In genomic region chr13:97926371-97926770, GRCm38 (mm10) we compare ENCODE assay signal across 20 mouse cellular contexts.
DNase-seq lines count a peak whose midpoint lies in the region; ATAC-seq and TF ChIP-seq lines count a peak whose summit lies in the region.
"Had no signal": no experiment of that assay in that cellular context is flagged by ENCODE, and none has a peak within 500 bp of the region (broad histone marks: within the 10 kb centered on the region; RNA-seq: fewer than 3 reads in every experiment).

No protein-coding gene starts in this region.

- peaks cover 5% of the 10 kb centered on the region; the same call in 1 of the 2 replicates for H3K36me3 ChIP-seq in heart, embryonic 10.5 days
- no peaks in the 10 kb centered on the region for H3K36me3 ChIP-seq in heart, adult 2 months (ENCODE audit: control insufficient read depth, insufficient read depth, low read length)
- H3K36me3 ChIP-seq in C2C12 (ENCODE audit: control insufficient read depth, insufficient read depth), result no peaks in the 10 kb centered on the region
- H3K36me3 ChIP-seq in embryonic facial prominence, embryonic 15.5 days, result no peaks in the 10 kb centered on the region
- H3K36me3 ChIP-seq: hindbrain, embryonic 15.5 days; liver, embryonic 13.5 days had no signal

- H3K27me3 ChIP-seq in heart, embryonic 10.5 days (ENCODE audit: insufficient read depth, poor library complexity, severe bottlenecking), result peaks cover 5% of the 10 kb centered on the region; the same call in 1 of the 2 replicates
- no peaks in the 10 kb centered on the region for H3K27me3 ChIP-seq in heart, adult 2 months (ENCODE audit: control insufficient read depth, insufficient read depth, low read length)
- no peaks in the 10 kb centered on the region for H3K27me3 ChIP-seq in C2C12 (ENCODE audit: control insufficient read depth, insufficient read depth, insufficient read length)
- H3K27me3 ChIP-seq in embryonic facial prominence, embryonic 15.5 days, result no peaks in the 10 kb centered on the region
- H3K27me3 ChIP-seq: forebrain, embryonic 13.5 days; hindbrain, embryonic 15.5 days; liver, embryonic 13.5 days had no signal

- no peak for TF ChIP-seq CTCF in heart, adult 2 months (IDR thresholded peaks at IDR 0.05)
- no peak for TF ChIP-seq CTCF in C2C12 (IDR thresholded peaks at IDR 0.05; ENCODE audit: control insufficient read depth, insufficient read depth, insufficient read length)
- no peak for TF ChIP-seq CTCF in left cerebral cortex, adult 2 months (IDR thresholded peaks at IDR 0.05)

- WGBS in heart, embryonic 10.5 days, result 86% methylated on average over 10 of the region's 10 CpGs
- WGBS in heart, adult 2 months, result 84% methylated on average over 10 of the region's 10 CpGs
- 81% methylated on average over 10 of the region's 10 CpGs for WGBS in embryonic facial prominence, embryonic 15.5 days

- H3K79me2 ChIP-seq in heart, adult 2 months (replicated peaks; ENCODE audit: control insufficient read depth, insufficient read depth, low read length), result no peaks in the 10 kb centered on the region
- H3K79me2 ChIP-seq in C2C12 (ENCODE audit: control insufficient read depth, insufficient read depth), result no peaks in the 10 kb centered on the region

- H3ac ChIP-seq in C2C12 (ENCODE audit: control insufficient read depth, insufficient read length, low read depth), result peak overlapping the region; percentile 12

- H3K9me3 ChIP-seq in heart, embryonic 10.5 days, result no peaks in the 10 kb centered on the region
- H3K9me3 ChIP-seq in embryonic facial prominence, embryonic 15.5 days (replicated peaks), result no peaks in the 10 kb centered on the region
- H3K9me3 ChIP-seq: forebrain, embryonic 13.5 days; hindbrain, embryonic 15.5 days; liver, embryonic 13.5 days; midbrain, embryonic 13.5 days had no signal

- no peak overlapping the region for H3K4me3 ChIP-seq in heart, embryonic 10.5 days
- H3K4me3 ChIP-seq in heart, adult 2 months, result no peak overlapping the region
- H3K4me3 ChIP-seq in C2C12 (ENCODE audit: insufficient read depth, poor library complexity, severe bottlenecking), result no peak overlapping the region
- no peak overlapping the region for H3K4me3 ChIP-seq in embryonic facial prominence, embryonic 15.5 days (replicated peaks)
- H3K4me3 ChIP-seq in left cerebral cortex, adult 2 months, result no peak overlapping the region
- H3K4me3 ChIP-seq: forebrain, embryonic 13.5 days; hindbrain, embryonic 15.5 days; liver, embryonic 13.5 days; megakaryocyte, embryonic 14.5 days; midbrain, embryonic 13.5 days had no signal

- H3K4me1 ChIP-seq in heart, embryonic 10.5 days, result no peaks in the 10 kb centered on the region
- H3K4me1 ChIP-seq in heart, adult 2 months (ENCODE audit: control insufficient read depth, insufficient read depth, low read length), result no peaks in the 10 kb centered on the region
- peaks cover 24% of the 10 kb centered on the region for H3K4me1 ChIP-seq in embryonic facial prominence, embryonic 15.5 days
- H3K4me1 ChIP-seq: liver, embryonic 13.5 days; megakaryocyte, embryonic 14.5 days had no signal

- H3K79me3 ChIP-seq in C2C12 (ENCODE audit: low read depth), result no peaks in the 10 kb centered on the region

- intact Hi-C loops in heart, adult 2 months (cut with DNase I), result no loop called here
- intact Hi-C loops in left cerebral cortex, adult 2 months (cut with DNase I), result no loop called here

- no peak overlapping the region for H3K9ac ChIP-seq in heart, adult 2 months (ENCODE audit: low read depth, low read length)
- no peak overlapping the region for H3K9ac ChIP-seq in embryonic facial prominence, embryonic 15.5 days
- H3K9ac ChIP-seq: forebrain, embryonic 13.5 days; hindbrain, embryonic 15.5 days; liver, embryonic 13.5 days; midbrain, embryonic 13.5 days had no signal

- no peak for ATAC-seq in embryonic facial prominence, embryonic 15.5 days (ENCODE audit: insufficient number of reproducible peaks, low FRiP score, low TSS enrichment, low read depth)
- ATAC-seq: forebrain, embryonic 13.5 days; intestine, embryonic 16.5 days; midbrain, embryonic 13.5 days had no signal

- no peak for TF ChIP-seq EP300 in heart, adult 2 months (IDR thresholded peaks at IDR 0.05; ENCODE audit: insufficient read depth, low read depth, low read length)

- TF ChIP-seq POLR2A in heart, adult 2 months (IDR thresholded peaks at IDR 0.05; ENCODE audit: insufficient read depth, low read depth, low read length), result no peak

- H3K27ac ChIP-seq in heart, embryonic 10.5 days, result 0 out of 2 replicates have a peak overlapping the region, but pooled peaks have one; percentile 36
- no peak overlapping the region for H3K27ac ChIP-seq in heart, adult 2 months
- 0 out of 2 replicates have a peak overlapping the region, but pooled peaks have one; percentile 17 for H3K27ac ChIP-seq in embryonic facial prominence, embryonic 15.5 days (replicated peaks)
- no peak overlapping the region for H3K27ac ChIP-seq in left cerebral cortex, adult 2 months
- H3K27ac ChIP-seq: forebrain, embryonic 13.5 days; hindbrain, embryonic 15.5 days; liver, embryonic 13.5 days; midbrain, embryonic 13.5 days had no signal

- no peak overlapping the region for H3K4me2 ChIP-seq in embryonic facial prominence, embryonic 15.5 days (replicated peaks)
- H3K4me2 ChIP-seq: forebrain, embryonic 13.5 days; hindbrain, embryonic 15.5 days; liver, embryonic 13.5 days; midbrain, embryonic 13.5 days had no signal

- DNase-seq in heart, embryonic 10.5 days (ENCODE audit: low spot score), result no peak
- DNase-seq in heart, adult 2 months, result no peak
- peak; percentile 64 for DNase-seq in adrenal gland, postnatal 10 days
- no peak for DNase-seq in left cerebral cortex, adult 2 months (ENCODE audit: extremely low spot score in 1 of 2, low spot score in 2 of 2)
- no peak for DNase-seq in cerebellum, postnatal 25 days
- DNase-seq: B cell, adult 2 months; cerebellum, adult 8-10 months; gastrocnemius, postnatal 36 days; layer of hippocampus, adult 9-11 months; liver, embryonic 13.5 days; lung, adult 2 months; right cerebral cortex, postnatal 14 days; spleen, adult 18-20 months had no signal

TF ChIP-seq in C2C12, 6 proteins besides CTCF, POLR2A, EP300 and RAD21:
- no peak for TF ChIP-seq FOSL1 (IDR thresholded peaks at IDR 0.05; ENCODE audit: insufficient read depth, low read length, poor library complexity, severe bottlenecking)

Comparison
In these comparisons a context has a peak if more than half of its experiments do, and no peak if none do; other contexts are left out.
1. H3K27ac ChIP-seq: peak in heart, embryonic 10.5 days (single experiment) and embryonic facial prominence, embryonic 15.5 days (single experiment); none in heart, adult 2 months (single experiment) and left cerebral cortex, adult 2 months (single experiment).